Mouse (Mus musculus) bone marrow, adult 2 months (tissue): ENCODE measurements around the gene Mnd1.

Experiments used
- CTCF ChIP-seq: fragments of 200-500 bp; IDR thresholded peaks from 2 replicates; pipeline ENCODE4 v1.5.1; 2011; ENCODE audit warnings: low read length, control low read depth; ENCODE audit not compliant: control insufficient read depth, insufficient read depth
- POLR2A ChIP-seq: fragments of 200-500 bp; IDR thresholded peaks from 2 replicates; pipeline ENCODE4 v1.6.1; 2011; ENCODE audit warnings: low read depth, mild to moderate bottlenecking, control low read depth, low read length, borderline replicate concordance; ENCODE audit not compliant: control insufficient read depth

GRCm38 (mm10) chr3:84059676-84060075 is 95.9 kb downstream of the Mnd1 start:
- no peak for TF ChIP-seq POLR2A
- TF ChIP-seq CTCF: no peak
